Mouse (Mus musculus): ENCODE data around the gene Rasl11b.

- TF ChIP-seq EP300 (IDR thresholded peaks at IDR 0.05; ENCODE audit: low read depth): no peak
- TF ChIP-seq CTCF (IDR thresholded peaks at IDR 0.05; ENCODE audit: low read depth): no peak
Observed at GRCm38 (mm10) chr5:74175526-74176270, 19.4 kb upstream of the Rasl11b start.

Data from liver, postnatal 0 days (tissue).